Comparison of ENCODE assay signal across 16 mouse cellular contexts in genomic region chr2:168260124-168260523, GRCm38 (mm10). TPM values are rescaled to one million over a fixed set of nuclear protein-coding genes. Genes with fewer than 3 reads are reported as not detected.
"Had no signal": no experiment of that assay in that cellular context is flagged by ENCODE, and none has a peak within 500 bp of the region (broad histone marks: within the 10 kb centered on the region; RNA-seq: fewer than 3 reads in every experiment).

No protein-coding gene starts in this region.

- H3K4me3 ChIP-seq: liver, embryonic 15.5 days; megakaryocyte, embryonic 14.5 days; midbrain, embryonic 13.5 days; midbrain, embryonic 15.5 days; neural tube, embryonic 12.5 days; stomach, embryonic 15.5 days had no signal

- H3K4me1 ChIP-seq: liver, embryonic 15.5 days; midbrain, embryonic 15.5 days; neural tube, embryonic 12.5 days; stomach, embryonic 15.5 days had no signal

- DNase-seq: liver, postnatal 0 days; lung, embryonic 14.5 days; lung, postnatal 10 days; right cerebral cortex, postnatal 14 days; thymus, adult 2 months; thymus, postnatal 25 days; thymus, postnatal 4 days had no signal

- ATAC-seq: liver, postnatal 0 days; midbrain, embryonic 13.5 days; midbrain, embryonic 15.5 days had no signal

RNA-seq across cellular contexts. Expression of gene Kcng1, which starts 21.4 kb away (rescaled TPM):
- total RNA-seq: monocyte, adult 5-6 weeks; neutrophil, adult 5-6 weeks had no signal
- polyA plus RNA-seq: macrophage had no signal

RNA-seq across cellular contexts. Expression of gene Adnp, which starts 53.2 kb away (rescaled TPM):
- total RNA-seq: monocyte, adult 5-6 weeks had no signal
